Mouse (Mus musculus) neural tube, embryonic 13.5 days (tissue): Measurements from ENCODE around the gene Tfpt. TPM values are rescaled to one million over a fixed set of nuclear protein-coding genes. Genes with fewer than 3 reads are reported as not detected.

Experiments used
- ATAC-seq: fragments of 200-750 bp; cut with Nextera tagmentation; 2 replicates; pipeline ENCODE4 v1.8.0; 2017; ENCODE audit warnings: low read depth, mild to moderate bottlenecking, moderate TSS enrichment, moderate library complexity
- H3K27ac ChIP-seq: fragments of 300-500 bp; sonication (generic); replicated peaks from 2 replicates; pipeline ENCODE4 v1.5.1; 2015; ENCODE audit warnings: moderate library complexity, mild to moderate bottlenecking, inconsistent platforms
- H3K27me3 ChIP-seq: fragments of 300-500 bp; sonication (generic); 2 replicates; pipeline ENCODE4 v1.6.1; 2015; ENCODE audit warnings: mild to moderate bottlenecking, inconsistent platforms
- H3K36me3 ChIP-seq: fragments of 300-500 bp; sonication (generic); 2 replicates; pipeline ENCODE4 v1.6.1; 2015; ENCODE audit warnings: mild to moderate bottlenecking, inconsistent platforms
- H3K4me1 ChIP-seq: fragments of 300-500 bp; sonication (generic); replicated peaks from 2 replicates; pipeline ENCODE4 v1.6.1; 2015; ENCODE audit warnings: inconsistent platforms
- H3K4me2 ChIP-seq: fragments of 300-500 bp; sonication (generic); 2 replicates; pipeline ENCODE4 v1.6.1; 2015; ENCODE audit warnings: inconsistent platforms, mild to moderate bottlenecking, moderate library complexity
- H3K4me3 ChIP-seq: fragments of 300-500 bp; sonication (generic); 2 replicates; pipeline ENCODE4 v1.5.1; 2015; ENCODE audit warnings: mild to moderate bottlenecking, inconsistent platforms
- H3K9ac ChIP-seq: fragments of 300-500 bp; sonication (generic); 2 replicates; pipeline ENCODE4 v1.6.1; 2015; ENCODE audit warnings: moderate library complexity, mild to moderate bottlenecking, inconsistent platforms
- H3K9me3 ChIP-seq: fragments of 300-500 bp; sonication (generic); 2 replicates; pipeline ENCODE4 v1.6.1; 2016; ENCODE audit warnings: inconsistent platforms
- WGBS: fragments of 180-500 bp; shearing (Covaris S2); methylation state at CpG from one replicate; pipeline ENCODE4 v1.1.7; 2015; 5-methylcytosine and 5-hydroxymethylcytosine counted together
- polyA plus RNA-seq: library from polyadenylated mRNA; unstranded; fragments of >200 nt; fragmentation: Nextera tagmentation; extraction: Ambion mirVana; gene quantifications from 2 replicates; pipeline ENCODE4 v1.2.1, GENCODE M21; 2015

Gene Tfpt
- 31.0 and 34.4 TPM in 2 replicates for polyA plus RNA-seq

GRCm38 (mm10) chr7:3629543-3630477 lies at the start of gene Tfpt, which contains the start of gene Prpf31:
Gene Tfpt, minus strand, starts transcription at chr7:3629929.
Gene Prpf31, plus strand, starts transcription at chr7:3629985.
- no peaks in the 10 kb centered on the region for H3K27me3 ChIP-seq
- H3K4me2 ChIP-seq: peak within 1 kb of the TSS; percentile 99
- ATAC-seq: peak; percentile 85

GRCm38 (mm10) chr7:3677342-3677741 lies 47.6 kb upstream of the Tfpt start, which contains the start of gene Tmc4:
Gene Tmc4, minus strand, starts transcription at chr7:3677553.
- no peak for ATAC-seq
- WGBS: 59% methylated on average over 9 of the region's 9 CpGs
- Histone ChIP-seq H3K27me3 (no peaks in the 10 kb centered on the region), H3K9me3 (no peaks in the 10 kb centered on the region), H3K4me3 (no peak within 1 kb of the TSS), H3K27ac (no peak within 1 kb of the TSS), H3K4me1 (no peaks in the 10 kb centered on the region), H3K36me3 (peaks cover 29% of the 10 kb centered on the region), H3K9ac (no peak within 1 kb of the TSS), H3K4me2 (no peak within 1 kb of the TSS)

More at GRCm38 (mm10) chr7:3629543-3630477, at the start of gene Tfpt, which contains the start of gene Prpf31:
- Histone ChIP-seq H3K36me3 (peaks cover 35% of the 10 kb centered on the region), H3K4me1 (peaks cover 38% of the 10 kb centered on the region), H3K27ac (peak within 1 kb of the TSS; percentile 84), H3K9ac (peak within 1 kb of the TSS; percentile 89), H3K9me3 (no peaks in the 10 kb centered on the region), H3K4me3 (peak within 1 kb of the TSS; percentile 73)
- under 1% methylated on average over 47 of the region's 47 CpGs for WGBS

- no peak for ATAC-seq
- no peak overlapping the region for H3K4me3 ChIP-seq
- H3K27me3 ChIP-seq: no peaks in the 10 kb centered on the region
- H3K9ac ChIP-seq: no peak overlapping the region
- peaks cover 29% of the 10 kb centered on the region for H3K36me3 ChIP-seq
- no peaks in the 10 kb centered on the region for H3K4me1 ChIP-seq
- 88% methylated on average over 12 of the region's 12 CpGs for WGBS
- H3K9me3 ChIP-seq: no peaks in the 10 kb centered on the region
- H3K4me2 ChIP-seq: no peak overlapping the region
- H3K27ac ChIP-seq: no peak overlapping the region
Observed at GRCm38 (mm10) chr7:3676371-3676770, 46.6 kb upstream of the Tfpt start.

DNA sequence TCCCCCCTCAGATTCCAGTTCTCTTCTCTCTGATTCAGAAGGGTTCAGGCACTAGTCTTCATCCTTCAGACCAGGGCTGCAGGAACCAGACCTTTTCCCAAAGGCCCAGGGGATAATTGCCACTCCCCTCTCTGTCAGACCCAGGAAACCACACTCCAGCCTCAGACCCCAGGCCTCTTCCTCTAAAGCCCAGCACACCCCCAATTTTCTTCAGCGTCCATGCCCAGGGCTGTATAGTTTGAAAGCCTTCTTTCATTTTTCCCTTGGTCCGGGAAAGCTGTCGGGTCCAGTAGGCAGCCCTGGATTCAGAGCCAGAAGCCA lies 45.5 kb upstream of the Tfpt start:
- H3K36me3 ChIP-seq: peaks cover 20% of the 10 kb centered on the region
- 77% methylated on average over 3 of the region's 3 CpGs for WGBS
- H3K9ac ChIP-seq: no peak overlapping the region
- ATAC-seq: no peak; the same call in 1 of the 2 replicates
- no peaks in the 10 kb centered on the region for H3K9me3 ChIP-seq
- H3K27ac ChIP-seq: no peak overlapping the region
- H3K27me3 ChIP-seq: no peaks in the 10 kb centered on the region
- no peak overlapping the region for H3K4me3 ChIP-seq
- no peak overlapping the region for H3K4me2 ChIP-seq
- H3K4me1 ChIP-seq: no peaks in the 10 kb centered on the region

GRCm38 (mm10) chr7:3674507-3675227 lies 44.9 kb upstream of the Tfpt start:
- Histone ChIP-seq H3K9ac (no peak overlapping the region), H3K36me3 (peaks cover 18% of the 10 kb centered on the region), H3K9me3 (no peaks in the 10 kb centered on the region), H3K27me3 (no peaks in the 10 kb centered on the region), H3K4me2 (no peak overlapping the region), H3K27ac (no peak overlapping the region), H3K4me1 (no peaks in the 10 kb centered on the region), H3K4me3 (no peak overlapping the region)
- 69% methylated on average over 10 of the region's 10 CpGs for WGBS
- peak; percentile 89 for ATAC-seq

- peaks cover 11% of the 10 kb centered on the region for H3K36me3 ChIP-seq
- no peaks in the 10 kb centered on the region for H3K9me3 ChIP-seq
- H3K4me3 ChIP-seq: no peak overlapping the region
- no peak overlapping the region for H3K9ac ChIP-seq
- H3K4me2 ChIP-seq: 0 out of 2 replicates have a peak overlapping the region, but pooled peaks have one; percentile 4
- WGBS: 21% methylated on average over 14 of the region's 14 CpGs
- H3K4me1 ChIP-seq: peaks cover 22% of the 10 kb centered on the region
- no peak overlapping the region for H3K27ac ChIP-seq
- no peaks in the 10 kb centered on the region for H3K27me3 ChIP-seq
- no peak for ATAC-seq
Observed at GRCm38 (mm10) chr7:3666921-3667391, 37.2 kb upstream of the Tfpt start.

- Histone ChIP-seq H3K9ac (peak within 1 kb of the TSS; percentile 79), H3K9me3 (no peaks in the 10 kb centered on the region), H3K27me3 (no peaks in the 10 kb centered on the region), H3K4me2 (peak within 1 kb of the TSS; percentile 78), H3K4me3 (peak within 1 kb of the TSS; percentile 62), H3K27ac (peak within 1 kb of the TSS; percentile 80), H3K4me1 (peaks cover 22% of the 10 kb centered on the region), H3K36me3 (peaks cover 25% of the 10 kb centered on the region)
- 4% methylated on average over 45 of the region's 45 CpGs for WGBS
- peak; percentile 99 for ATAC-seq
Observed at GRCm38 (mm10) chr7:3665215-3666114, 35.7 kb upstream of the Tfpt start, which contains the start of gene Leng1. Gene Leng1, minus strand, starts transcription at chr7:3665840.

DNA sequence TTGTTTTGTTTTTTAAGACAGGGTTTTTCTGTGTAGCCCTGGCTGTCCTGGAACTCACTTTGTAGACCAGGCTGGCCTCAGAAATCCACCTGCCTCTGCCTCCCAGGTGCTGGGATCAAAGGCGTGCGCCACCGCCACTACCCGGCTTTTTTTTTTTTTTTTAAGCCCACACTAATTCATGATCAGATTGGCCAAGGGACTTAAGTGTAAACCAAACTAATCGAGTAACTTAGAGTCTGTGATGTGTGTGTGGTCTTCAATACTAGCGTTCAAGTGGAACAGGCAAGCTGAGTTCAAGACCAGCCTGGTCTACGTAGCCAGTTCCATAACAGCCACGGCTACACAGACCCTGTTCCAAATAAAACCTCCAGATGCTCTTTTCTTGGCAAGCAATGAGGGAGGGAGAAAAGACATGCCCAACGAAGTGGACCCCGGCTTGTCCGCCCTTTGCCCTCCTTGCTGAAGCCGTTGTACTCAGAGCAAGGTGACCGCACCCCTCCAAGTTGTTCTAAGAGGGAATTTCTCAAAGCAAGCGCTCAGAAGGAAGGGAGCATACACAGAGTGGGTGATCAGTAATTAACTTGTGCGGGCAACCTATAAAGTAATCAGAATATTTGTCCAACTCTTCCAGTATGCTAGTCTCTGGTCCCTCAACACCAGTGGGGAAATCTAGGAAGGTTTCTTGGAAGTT lies 34.9 kb upstream of the Tfpt start:
- Histone ChIP-seq H3K4me1 (peaks cover 22% of the 10 kb centered on the region), H3K9me3 (no peaks in the 10 kb centered on the region), H3K27ac (peak overlapping the region; percentile 79), H3K36me3 (peaks cover 33% of the 10 kb centered on the region), H3K9ac (peak overlapping the region; percentile 79), H3K4me2 (peak overlapping the region; percentile 78), H3K27me3 (no peaks in the 10 kb centered on the region), H3K4me3 (peak overlapping the region; percentile 62)
- peak; percentile 28 for ATAC-seq
- 33% methylated on average over 15 of the region's 15 CpGs for WGBS

DNA sequence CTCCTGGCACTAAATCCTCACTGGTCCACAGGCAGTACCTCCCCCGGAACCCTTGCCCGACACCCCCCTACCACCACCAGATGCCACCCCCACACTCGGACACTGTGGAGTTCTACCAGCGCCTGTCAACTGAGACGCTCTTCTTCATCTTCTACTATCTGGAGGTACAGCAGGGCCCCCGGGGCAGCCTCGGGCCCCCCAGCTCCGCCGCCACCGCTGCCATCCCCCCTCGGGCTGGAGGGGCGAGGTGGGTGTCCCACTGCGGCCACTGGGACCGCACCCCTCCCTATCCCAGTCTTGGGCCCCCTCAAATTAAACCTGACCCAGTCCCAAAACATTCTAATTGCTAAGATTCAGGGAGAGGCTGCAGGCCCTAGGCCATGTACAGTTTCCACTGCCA lies 28.8 kb upstream of the Tfpt start:
- no peak for ATAC-seq
- H3K27me3 ChIP-seq: no peaks in the 10 kb centered on the region
- no peak overlapping the region for H3K4me2 ChIP-seq
- no peak overlapping the region for H3K9ac ChIP-seq
- no peak overlapping the region for H3K4me3 ChIP-seq
- WGBS: 97% methylated on average over 14 of the region's 14 CpGs
- no peak overlapping the region for H3K27ac ChIP-seq
- H3K36me3 ChIP-seq: peaks cover 93% of the 10 kb centered on the region
- no peaks in the 10 kb centered on the region for H3K9me3 ChIP-seq
- peaks cover 4% of the 10 kb centered on the region for H3K4me1 ChIP-seq

DNA sequence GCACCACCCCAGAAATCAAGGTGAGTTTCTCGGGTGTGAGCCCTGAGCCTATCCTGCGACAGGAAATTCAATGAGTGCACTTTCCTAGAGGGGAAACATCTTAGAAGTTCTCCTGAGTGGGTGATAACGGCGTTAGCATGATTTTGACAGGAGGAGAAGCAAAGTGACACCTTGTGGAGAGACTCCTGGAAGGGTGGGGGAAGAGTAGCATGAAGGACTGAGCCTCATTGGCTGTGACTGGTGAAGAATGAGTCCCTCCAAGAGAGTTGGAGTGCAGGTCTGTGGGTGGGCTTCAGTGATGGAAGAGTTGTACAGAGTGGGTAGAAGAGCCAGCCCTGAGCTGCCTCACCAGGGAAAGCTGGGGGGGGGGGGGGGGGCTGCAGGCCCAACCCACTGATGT lies 27.2 kb upstream of the Tfpt start:
- 93% methylated on average over 4 of the region's 4 CpGs for WGBS
- Histone ChIP-seq H3K36me3 (peaks cover 98% of the 10 kb centered on the region), H3K4me1 (no peaks in the 10 kb centered on the region), H3K4me2 (no peak overlapping the region), H3K9me3 (no peaks in the 10 kb centered on the region), H3K4me3 (no peak overlapping the region), H3K27ac (no peak overlapping the region), H3K27me3 (no peaks in the 10 kb centered on the region), H3K9ac (no peak overlapping the region)
- ATAC-seq: no peak

DNA sequence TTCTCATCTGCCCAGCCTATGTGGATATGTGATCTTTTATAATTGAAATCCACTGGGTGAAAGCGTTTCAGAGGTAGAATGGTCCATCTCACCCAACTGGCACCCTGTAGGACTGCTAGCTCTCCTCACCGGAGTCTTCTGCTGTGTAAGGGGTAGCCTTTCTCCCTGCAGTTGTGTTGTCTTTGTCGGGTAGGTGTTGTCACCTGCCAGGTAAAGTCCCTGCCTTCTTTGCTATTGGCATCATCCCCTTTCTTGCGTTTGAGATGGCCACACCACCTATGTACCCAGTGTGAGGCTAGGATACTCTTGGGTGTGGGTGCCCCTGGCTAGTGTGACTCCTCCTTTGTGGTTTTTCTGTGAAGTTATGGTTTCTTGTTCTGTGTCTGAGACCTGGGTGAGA lies 16.9 kb upstream of the Tfpt start:
- peak overlapping the region; percentile 100 for H3K9ac ChIP-seq
- peak overlapping the region; percentile 98 for H3K4me3 ChIP-seq

More for the DNA sequence above, 16.9 kb upstream of the Tfpt start:
- Histone ChIP-seq H3K27ac (no peak overlapping the region), H3K36me3 (peaks cover 17% of the 10 kb centered on the region), H3K9me3 (no peaks in the 10 kb centered on the region), H3K27me3 (no peaks in the 10 kb centered on the region), H3K4me1 (peaks cover 47% of the 10 kb centered on the region), H3K4me2 (peak overlapping the region; percentile 92)
- 72% methylated on average over 4 of the region's 4 CpGs for WGBS
- no peak for ATAC-seq
